Mouse (Mus musculus) C2C12 (cell line): ENCODE measurements around the gene C3.

ENCODE experiments used
- CEBPB ChIP-seq: IDR thresholded peaks from one replicate; pipeline ENCODE4 v1.6.1; 2011; ENCODE audit warnings: low read depth, mild to moderate bottlenecking, control low read depth, moderate library complexity
- CTCF ChIP-seq: IDR thresholded peaks from one replicate; pipeline ENCODE4 v1.5.1; 2011; ENCODE audit not compliant: control insufficient read depth, insufficient read depth, insufficient read length
- MYOD1 ChIP-seq: IDR thresholded peaks from one replicate; pipeline ENCODE4 v1.6.1; 2011; ENCODE audit warnings: low read depth; ENCODE audit not compliant: control insufficient read depth, insufficient read length
- USF1 ChIP-seq: IDR thresholded peaks from one replicate; pipeline ENCODE4 v1.6.1; 2011; ENCODE audit warnings: low read depth, mild to moderate bottlenecking, control low read depth, moderate library complexity

DNA sequence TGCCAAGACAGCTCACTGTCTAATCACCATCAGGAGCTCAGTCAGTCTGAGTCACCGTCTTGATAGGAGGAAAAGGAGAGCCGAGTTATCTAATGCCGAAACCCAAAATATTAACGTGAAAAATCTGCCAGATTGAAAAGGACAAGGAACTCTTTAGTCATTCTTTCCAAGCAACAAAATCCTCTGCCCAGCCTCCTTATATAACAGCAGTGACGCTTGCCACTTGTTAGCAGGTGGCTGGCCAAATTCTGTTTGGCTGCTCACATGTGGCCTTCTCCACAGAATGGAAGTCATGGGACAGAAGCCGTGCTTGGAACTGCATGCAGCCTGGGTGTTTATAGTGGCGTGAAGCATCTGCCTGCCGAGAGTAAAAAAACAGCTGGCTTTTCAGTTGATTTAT, 31.8 kb upstream of the C3 start:
- TF ChIP-seq CTCF (no peak), CEBPB (no peak), USF1 (no peak), MYOD1 (no peak)
